Mouse (Mus musculus) heart, embryonic 14.5 days (tissue): Measurements from ENCODE around the gene Setd1b. TPM values are rescaled to one million over a fixed set of nuclear protein-coding genes. Genes with fewer than 3 reads are reported as not detected.

Experiments used
- ATAC-seq: fragments of 200-750 bp; cut with Nextera tagmentation; 2 replicates; pipeline ENCODE4 v1.8.0; 2017; ENCODE audit warnings: low read depth, moderate TSS enrichment; ENCODE audit not compliant: insufficient number of reproducible peaks, insufficient read depth, low FRiP score
- H3K27ac ChIP-seq, 2 experiments: fragments of 200-500 bp in 1 of 2; fragments of 300-500 bp in 1 of 2; sonication (generic) in 1 of 2; replicated peaks in 1 of 2; 2 replicates each; pipeline ENCODE4 v1.5.1; 2012 to 2014; ENCODE audit warnings: low read depth in 2 of 2, low read length in 2 of 2, control low read depth in 1 of 2, mild to moderate bottlenecking in 1 of 2, mixed read lengths in 1 of 2; ENCODE audit not compliant: control insufficient read depth in 1 of 2, insufficient read depth in 1 of 2
- H3K27me3 ChIP-seq: fragments of 300-500 bp; sonication (generic); 2 replicates; pipeline ENCODE4 v1.6.1; 2014; ENCODE audit warnings: mild to moderate bottlenecking, low read length, control low read depth; ENCODE audit not compliant: control insufficient read depth, insufficient read depth
- H3K36me3 ChIP-seq: fragments of 300-500 bp; sonication (generic); 2 replicates; pipeline ENCODE4 v1.6.1; 2014; ENCODE audit warnings: mild to moderate bottlenecking, control low read depth, low read length, mixed read lengths; ENCODE audit not compliant: control insufficient read depth, insufficient read depth
- H3K4me1 ChIP-seq, 2 experiments: fragments of 200-500 bp in 1 of 2; fragments of 300-500 bp in 1 of 2; sonication (generic) in 1 of 2; 2 replicates each; pipeline ENCODE4 v1.6.1; 2012 to 2014; ENCODE audit warnings: low read length in 2 of 2, control low read depth in 1 of 2, mixed read lengths in 1 of 2; ENCODE audit not compliant: control insufficient read depth in 2 of 2, insufficient read depth in 2 of 2
- H3K4me2 ChIP-seq: fragments of 300-500 bp; sonication (generic); 2 replicates; pipeline ENCODE4 v1.6.1; 2014; ENCODE audit warnings: mild to moderate bottlenecking, low read length
- H3K4me3 ChIP-seq, 2 experiments: fragments of 200-500 bp in 1 of 2; fragments of 300-500 bp in 1 of 2; sonication (generic) in 1 of 2; 2 replicates each; pipeline ENCODE4 v1.5.1; 2012 to 2014; ENCODE audit warnings: low read length in 2 of 2, mild to moderate bottlenecking in 2 of 2, control low read depth in 1 of 2, low read depth in 1 of 2, moderate library complexity in 1 of 2; ENCODE audit not compliant: control insufficient read depth in 1 of 2, insufficient read depth in 1 of 2
- H3K9ac ChIP-seq: fragments of 300-500 bp; sonication (generic); 2 replicates; pipeline ENCODE4 v1.6.1; 2014; ENCODE audit warnings: mild to moderate bottlenecking, low read length
- H3K9me3 ChIP-seq: fragments of 300-500 bp; sonication (generic); 2 replicates; pipeline ENCODE4 v1.6.1; 2016; ENCODE audit warnings: low read length, control low read depth; ENCODE audit not compliant: control insufficient read depth
- WGBS: fragments of 180-500 bp; shearing (Covaris S2); extraction: QIAGEN DNeasy Blood & Tissue Kit; methylation state at CpG from one replicate; pipeline ENCODE4 v1.1.7; 2014; 5-methylcytosine and 5-hydroxymethylcytosine counted together
- polyA plus RNA-seq: library from polyadenylated mRNA; unstranded; fragments of >200 nt; fragmentation: Nextera tagmentation; extraction: Ambion mirVana; gene quantifications from 2 replicates; pipeline ENCODE4 v1.2.1, GENCODE M21; 2014

The Setd1b gene
- polyA plus RNA-seq, 1 experiment from 2014 or later, result 9.3 TPM

- Histone ChIP-seq H3K36me3 (peaks cover 5% of the 10 kb centered on the region; the same call in 1 of the 2 replicates), H3K9me3 (no peaks in the 10 kb centered on the region), H3K4me2 (no peak overlapping the region), H3K4me3 (no peak overlapping the region), H3K27ac (no peak overlapping the region), H3K9ac (no peak overlapping the region), H3K27me3 (no peaks in the 10 kb centered on the region), H3K4me1 (peaks cover 22 to 29% of the 10 kb centered on the region in 2 experiments)
- 47% methylated on average over 6 of the region's 6 CpGs for WGBS
- ATAC-seq, result 0 out of 2 replicates have a peak, but pooled peaks have one; percentile 48
Measured at GRCm38 (mm10) chr5:123104769-123105168, 37.2 kb upstream of the Setd1b start.

- Histone ChIP-seq H3K9me3 (no peaks in the 10 kb centered on the region), H3K9ac (peak overlapping the region; percentile 27; the same call in 1 of the 2 replicates), H3K4me1 (peaks cover 10 to 13% of the 10 kb centered on the region in 2 experiments; a peak in 3 of 4 replicates), H3K4me2 (peak overlapping the region; percentile 48), H3K36me3 (no peaks in the 10 kb centered on the region), H3K4me3 (peak overlapping the region in 1 of 2 experiments; percentile 5; a peak in 1 of 4 replicates), H3K27ac (no peak overlapping the region), H3K27me3 (no peaks in the 10 kb centered on the region)
- 30% methylated on average over 13 of the region's 13 CpGs for WGBS
- ATAC-seq, result no peak
Measured at GRCm38 (mm10) chr5:123109452-123110203, 32.4 kb upstream of the Setd1b start.

GRCm38 (mm10) chr5:123110296-123110721 lies 31.7 kb upstream of the Setd1b start:
- 79% methylated on average over 13 of the region's 13 CpGs for WGBS

GRCm38 (mm10) chr5:123114109-123114508 lies 27.9 kb upstream of the Setd1b start:
- no peak overlapping the region for H3K9ac ChIP-seq
- H3K4me2 ChIP-seq, result no peak overlapping the region
- no peaks in the 10 kb centered on the region for H3K36me3 ChIP-seq
- H3K4me1 ChIP-seq, result peaks cover 8 to 10% of the 10 kb centered on the region in 2 experiments; a peak in 3 of 4 replicates
- H3K4me3 ChIP-seq, result no peak overlapping the region
- WGBS, result 68% methylated on average over 11 of the region's 11 CpGs
- no peak for ATAC-seq
- no peaks in the 10 kb centered on the region for H3K9me3 ChIP-seq
- no peak overlapping the region for H3K27ac ChIP-seq
- no peaks in the 10 kb centered on the region for H3K27me3 ChIP-seq

More at GRCm38 (mm10) chr5:123110296-123110721, 31.7 kb upstream of the Setd1b start:
- Histone ChIP-seq H3K4me1 (peaks cover 8 to 9% of the 10 kb centered on the region in 2 experiments; a peak in 3 of 4 replicates), H3K36me3 (no peaks in the 10 kb centered on the region), H3K27ac (no peak overlapping the region), H3K27me3 (no peaks in the 10 kb centered on the region), H3K9me3 (no peaks in the 10 kb centered on the region), H3K4me2 (no peak overlapping the region), H3K4me3 (no peak overlapping the region), H3K9ac (no peak overlapping the region)
- no peak for ATAC-seq

GRCm38 (mm10) chr5:123114924-123115323 lies 27.1 kb upstream of the Setd1b start:
- Histone ChIP-seq H3K4me2 (no peak overlapping the region), H3K27me3 (no peaks in the 10 kb centered on the region), H3K9ac (no peak overlapping the region), H3K9me3 (no peaks in the 10 kb centered on the region), H3K4me3 (no peak overlapping the region), H3K4me1 (peaks cover 2 to 6% of the 10 kb centered on the region in 2 experiments; a peak in 2 of 4 replicates), H3K27ac (no peak overlapping the region), H3K36me3 (no peaks in the 10 kb centered on the region)
- ATAC-seq, result no peak
- 50% methylated on average over 7 of the region's 7 CpGs for WGBS

- H3K9ac ChIP-seq, result no peak overlapping the region
- no peak overlapping the region for H3K4me2 ChIP-seq
- no peaks in the 10 kb centered on the region for H3K9me3 ChIP-seq
- no peak overlapping the region for H3K27ac ChIP-seq
- ATAC-seq, result no peak
- no peak overlapping the region for H3K4me3 ChIP-seq
- 53% methylated on average over 8 of the region's 8 CpGs for WGBS
- H3K4me1 ChIP-seq, result peaks cover 0 to 2% of the 10 kb centered on the region in 2 experiments; a peak in 1 of 4 replicates
- H3K36me3 ChIP-seq, result no peaks in the 10 kb centered on the region
- no peaks in the 10 kb centered on the region for H3K27me3 ChIP-seq
Measured at GRCm38 (mm10) chr5:123116080-123116479, 25.9 kb upstream of the Setd1b start.

GRCm38 (mm10) chr5:123117257-123117656 lies 24.7 kb upstream of the Setd1b start:
- H3K4me3 ChIP-seq, result no peak overlapping the region
- 24% methylated on average over 10 of the region's 10 CpGs for WGBS
- H3K36me3 ChIP-seq, result no peaks in the 10 kb centered on the region

More at GRCm38 (mm10) chr5:123117257-123117656, 24.7 kb upstream of the Setd1b start:
- H3K4me1 ChIP-seq, result peaks cover 0 to 2% of the 10 kb centered on the region in 2 experiments; a peak in 1 of 4 replicates
- no peak overlapping the region for H3K4me2 ChIP-seq
- no peaks in the 10 kb centered on the region for H3K27me3 ChIP-seq
- ATAC-seq, result no peak
- H3K9me3 ChIP-seq, result 0 out of 2 replicates have a peak, but pooled peaks cover 1% of the 10 kb centered on the region
- no peak overlapping the region for H3K9ac ChIP-seq
- no peak overlapping the region for H3K27ac ChIP-seq
